Mouse (Mus musculus): ENCODE results near the gene St7. TPM values are rescaled to one million over a fixed set of nuclear protein-coding genes. Genes with fewer than 3 reads are reported as not detected.

The St7 gene
- polyA plus RNA-seq, 1 experiment from 2014 or later = 22.4 TPM

GRCm38 (mm10) chr6:17971393-17971792 lies 278.7 kb downstream of the St7 start:
- Histone ChIP-seq H3K27me3 (ENCODE audit: control insufficient read depth, insufficient read depth, low read length) (no peaks in the 10 kb centered on the region), H3K27ac (ENCODE audit: low read depth, low read length) (no peak overlapping the region), H3K4me3 (ENCODE audit: low read length) (no peak overlapping the region), H3K4me2 (replicated peaks; ENCODE audit: low read depth, low read length) (no peak overlapping the region), H3K4me1 (ENCODE audit: control insufficient read depth, insufficient read depth, low read length) (no peaks in the 10 kb centered on the region), H3K9me3 (ENCODE audit: control insufficient read depth, low read length) (no peaks in the 10 kb centered on the region), H3K9ac (ENCODE audit: low read depth, low read length) (no peak overlapping the region), H3K36me3 (ENCODE audit: control insufficient read depth, insufficient read depth, low read length) (no peaks in the 10 kb centered on the region)
- ATAC-seq (ENCODE audit: low FRiP score, low TSS enrichment) = 0 out of 2 replicates have a peak, but pooled peaks have one; percentile 20

GRCm38 (mm10) chr6:17974416-17974815 lies 281.7 kb downstream of the St7 start:
- Histone ChIP-seq H3K27ac (ENCODE audit: low read depth, low read length) (no peak overlapping the region), H3K9me3 (ENCODE audit: control insufficient read depth, low read length) (no peaks in the 10 kb centered on the region)
- 86% methylated on average over 3 of the region's 3 CpGs for WGBS

GRCm38 (mm10) chr6:17977165-17977564 lies 284.4 kb downstream of the St7 start:
- H3K9me3 ChIP-seq (ENCODE audit: control insufficient read depth, low read length) = no peaks in the 10 kb centered on the region
- H3K36me3 ChIP-seq (ENCODE audit: control insufficient read depth, insufficient read depth, low read length) = no peaks in the 10 kb centered on the region
- no peak overlapping the region for H3K4me2 ChIP-seq (replicated peaks; ENCODE audit: low read depth, low read length)
- no peak overlapping the region for H3K9ac ChIP-seq (ENCODE audit: low read depth, low read length)
- no peak for ATAC-seq (ENCODE audit: low FRiP score, low TSS enrichment)
- no peak overlapping the region for H3K27ac ChIP-seq (ENCODE audit: low read depth, low read length)
- WGBS = 67% methylated on average over 1 of the region's 1 CpGs
- H3K27me3 ChIP-seq (ENCODE audit: control insufficient read depth, insufficient read depth, low read length) = no peaks in the 10 kb centered on the region
- no peaks in the 10 kb centered on the region for H3K4me1 ChIP-seq (ENCODE audit: control insufficient read depth, insufficient read depth, low read length)
- H3K4me3 ChIP-seq (ENCODE audit: low read length) = no peak overlapping the region

More at GRCm38 (mm10) chr6:17974416-17974815, 281.7 kb downstream of the St7 start:
- no peak for ATAC-seq (ENCODE audit: low FRiP score, low TSS enrichment)
- H3K4me2 ChIP-seq (replicated peaks; ENCODE audit: low read depth, low read length) = no peak overlapping the region
- no peak overlapping the region for H3K9ac ChIP-seq (ENCODE audit: low read depth, low read length)
- no peaks in the 10 kb centered on the region for H3K4me1 ChIP-seq (ENCODE audit: control insufficient read depth, insufficient read depth, low read length)
- no peaks in the 10 kb centered on the region for H3K36me3 ChIP-seq (ENCODE audit: control insufficient read depth, insufficient read depth, low read length)
- no peak overlapping the region for H3K4me3 ChIP-seq (ENCODE audit: low read length)
- H3K27me3 ChIP-seq (ENCODE audit: control insufficient read depth, insufficient read depth, low read length) = no peaks in the 10 kb centered on the region

- Histone ChIP-seq H3K36me3 (ENCODE audit: control insufficient read depth, insufficient read depth, low read length) (no peaks in the 10 kb centered on the region), H3K9ac (ENCODE audit: low read depth, low read length) (no peak overlapping the region), H3K4me2 (replicated peaks; ENCODE audit: low read depth, low read length) (no peak overlapping the region), H3K27me3 (ENCODE audit: control insufficient read depth, insufficient read depth, low read length) (no peaks in the 10 kb centered on the region), H3K9me3 (ENCODE audit: control insufficient read depth, low read length) (no peaks in the 10 kb centered on the region), H3K27ac (ENCODE audit: low read depth, low read length) (no peak overlapping the region), H3K4me1 (ENCODE audit: control insufficient read depth, insufficient read depth, low read length) (no peaks in the 10 kb centered on the region), H3K4me3 (ENCODE audit: low read length) (no peak overlapping the region)
- 83% methylated on average over 5 of the region's 5 CpGs for WGBS
- no peak for ATAC-seq (ENCODE audit: low FRiP score, low TSS enrichment)
These were observed 285.6 kb downstream of the St7 start for GRCm38 (mm10) chr6:17978324-17978723.

GRCm38 (mm10) chr6:17978881-17979280 lies 286.1 kb downstream of the St7 start:
- ATAC-seq (ENCODE audit: low FRiP score, low TSS enrichment) = no peak
- H3K27ac ChIP-seq (ENCODE audit: low read depth, low read length) = no peak overlapping the region
- 0 out of 2 replicates have a peak, but pooled peaks cover 2% of the 10 kb centered on the region for H3K9me3 ChIP-seq (ENCODE audit: control insufficient read depth, low read length)
- H3K4me3 ChIP-seq (ENCODE audit: low read length) = no peak overlapping the region
- H3K27me3 ChIP-seq (ENCODE audit: control insufficient read depth, insufficient read depth, low read length) = no peaks in the 10 kb centered on the region
- H3K36me3 ChIP-seq (ENCODE audit: control insufficient read depth, insufficient read depth, low read length) = no peaks in the 10 kb centered on the region
- WGBS = 86% methylated on average over 3 of the region's 3 CpGs
- no peaks in the 10 kb centered on the region for H3K4me1 ChIP-seq (ENCODE audit: control insufficient read depth, insufficient read depth, low read length)
- no peak overlapping the region for H3K4me2 ChIP-seq (replicated peaks; ENCODE audit: low read depth, low read length)
- H3K9ac ChIP-seq (ENCODE audit: low read depth, low read length) = no peak overlapping the region

GRCm38 (mm10) chr6:17979361-17979760 lies 286.6 kb downstream of the St7 start:
- H3K27me3 ChIP-seq (ENCODE audit: control insufficient read depth, insufficient read depth, low read length) = no peaks in the 10 kb centered on the region
- H3K36me3 ChIP-seq (ENCODE audit: control insufficient read depth, insufficient read depth, low read length) = no peaks in the 10 kb centered on the region
- no peak overlapping the region for H3K9ac ChIP-seq (ENCODE audit: low read depth, low read length)
- H3K4me1 ChIP-seq (ENCODE audit: control insufficient read depth, insufficient read depth, low read length) = no peaks in the 10 kb centered on the region
- no peak overlapping the region for H3K4me2 ChIP-seq (replicated peaks; ENCODE audit: low read depth, low read length)
- 76% methylated on average over 1 of the region's 1 CpGs for WGBS
- 0 out of 2 replicates have a peak, but pooled peaks cover 2% of the 10 kb centered on the region for H3K9me3 ChIP-seq (ENCODE audit: control insufficient read depth, low read length)
- no peak overlapping the region for H3K27ac ChIP-seq (ENCODE audit: low read depth, low read length)
- H3K4me3 ChIP-seq (ENCODE audit: low read length) = no peak overlapping the region
- no peak for ATAC-seq (ENCODE audit: low FRiP score, low TSS enrichment)

- Histone ChIP-seq H3K4me3 (ENCODE audit: low read length) (no peak overlapping the region), H3K27ac (ENCODE audit: low read depth, low read length) (no peak overlapping the region), H3K36me3 (ENCODE audit: control insufficient read depth, insufficient read depth, low read length) (no peaks in the 10 kb centered on the region), H3K4me2 (replicated peaks; ENCODE audit: low read depth, low read length) (no peak overlapping the region), H3K9me3 (ENCODE audit: control insufficient read depth, low read length) (no peaks in the 10 kb centered on the region), H3K27me3 (ENCODE audit: control insufficient read depth, insufficient read depth, low read length) (no peaks in the 10 kb centered on the region), H3K9ac (ENCODE audit: low read depth, low read length) (no peak overlapping the region), H3K4me1 (ENCODE audit: control insufficient read depth, insufficient read depth, low read length) (no peaks in the 10 kb centered on the region)
- ATAC-seq (ENCODE audit: low FRiP score, low TSS enrichment) = no peak
- 88% methylated on average over 9 of the region's 9 CpGs for WGBS
These were observed 297.7 kb downstream of the St7 start for GRCm38 (mm10) chr6:17990173-17991028.

GRCm38 (mm10) chr6:17991625-17992024 lies 298.9 kb downstream of the St7 start:
- Histone ChIP-seq H3K9me3 (ENCODE audit: control insufficient read depth, low read length) (no peaks in the 10 kb centered on the region), H3K27ac (ENCODE audit: low read depth, low read length) (no peak overlapping the region), H3K4me2 (replicated peaks; ENCODE audit: low read depth, low read length) (no peak overlapping the region), H3K4me3 (ENCODE audit: low read length) (no peak overlapping the region), H3K36me3 (ENCODE audit: control insufficient read depth, insufficient read depth, low read length) (no peaks in the 10 kb centered on the region), H3K4me1 (ENCODE audit: control insufficient read depth, insufficient read depth, low read length) (no peaks in the 10 kb centered on the region), H3K9ac (ENCODE audit: low read depth, low read length) (no peak overlapping the region), H3K27me3 (ENCODE audit: control insufficient read depth, insufficient read depth, low read length) (no peaks in the 10 kb centered on the region)
- ATAC-seq (ENCODE audit: low FRiP score, low TSS enrichment) = no peak
- WGBS = 68% methylated on average over 7 of the region's 7 CpGs
